Comparison of ENCODE assay signal across 8 mouse cellular contexts in the genomic region with DNA sequence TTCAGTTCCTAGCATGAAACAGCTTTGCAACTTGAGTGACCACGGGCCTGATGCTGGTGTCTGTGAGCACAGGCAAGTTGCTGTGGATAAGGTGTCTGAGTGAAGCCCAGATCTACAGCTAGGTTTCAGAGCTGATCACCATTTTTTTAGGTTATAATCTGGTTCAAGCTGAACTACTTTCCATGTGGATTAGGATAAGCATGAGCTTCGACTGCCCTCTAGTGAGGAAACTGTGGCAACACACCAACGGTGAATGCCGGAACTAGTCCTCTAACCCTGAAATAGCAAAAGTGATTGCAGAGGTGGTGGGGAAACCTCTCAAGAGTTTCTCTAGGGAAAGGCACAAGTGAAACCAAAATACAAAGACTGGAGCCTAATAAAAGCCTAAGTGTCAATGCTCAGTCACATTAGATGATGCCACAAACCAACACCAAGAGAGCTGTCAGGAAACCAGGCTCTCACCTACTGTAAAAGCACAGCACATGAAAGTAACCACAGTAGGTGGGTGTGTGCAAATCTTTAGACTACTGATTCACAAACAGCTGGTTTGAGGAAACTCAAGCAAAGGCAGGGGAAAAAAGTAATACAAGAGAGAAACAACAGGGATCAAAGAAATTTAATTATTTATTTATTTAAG.
A peak's percentile ranks its signal among the peaks of the same experiment; 100 is the strongest.
DNase-seq lines count a peak whose midpoint lies in the region; ATAC-seq and TF ChIP-seq lines count a peak whose summit lies in the region.

No protein-coding gene starts in this region.

- no peaks in the 10 kb centered on the region for H3K36me3 ChIP-seq in spleen, adult 2 months (ENCODE audit: control insufficient read depth, insufficient read depth, low read length)
- H3K36me3 ChIP-seq in midbrain, embryonic 12.5 days = no peaks in the 10 kb centered on the region
- no peaks in the 10 kb centered on the region for H3K36me3 ChIP-seq in small intestine, adult 2 months (ENCODE audit: control insufficient read depth, insufficient read depth, low read length)

- TF ChIP-seq CTCF in spleen, adult 2 months (IDR thresholded peaks at IDR 0.05; ENCODE audit: extremely low read depth, insufficient read depth, insufficient read length, insufficient replicate concordance) = peak; percentile 13; the same call in 1 of the 2 replicates
- peak; percentile 89 for TF ChIP-seq CTCF in left cerebral cortex, adult 2 months (IDR thresholded peaks at IDR 0.05)
- 0 out of 2 replicates have a peak, but pooled peaks have one; percentile 5 for TF ChIP-seq CTCF in small intestine, adult 2 months (IDR thresholded peaks at IDR 0.05; ENCODE audit: extremely low read depth, insufficient read length, insufficient replicate concordance, low read depth, low read length)

- no peak overlapping the region for H3K4me3 ChIP-seq in spleen, adult 2 months (ENCODE audit: extremely low read depth, insufficient read depth, insufficient read length)
- H3K4me3 ChIP-seq in left cerebral cortex, adult 2 months = no peak overlapping the region
- no peak overlapping the region for H3K4me3 ChIP-seq in midbrain, embryonic 12.5 days
- H3K4me3 ChIP-seq in small intestine, adult 2 months (ENCODE audit: low read depth, low read length) = no peak overlapping the region

- no peak overlapping the region for H3K27ac ChIP-seq in spleen, adult 2 months (ENCODE audit: insufficient read depth, low read length)
- no peak overlapping the region for H3K27ac ChIP-seq in left cerebral cortex, adult 2 months
- H3K27ac ChIP-seq in midbrain, embryonic 12.5 days (replicated peaks) = no peak overlapping the region
- H3K27ac ChIP-seq in small intestine, adult 2 months (ENCODE audit: insufficient read depth, low read depth, low read length) = no peak overlapping the region

- TF ChIP-seq POLR2A in spleen, adult 2 months (IDR thresholded peaks at IDR 0.05; ENCODE audit: low read depth, low read length) = no peak
- no peak for TF ChIP-seq POLR2A in small intestine, adult 2 months (IDR thresholded peaks at IDR 0.05; ENCODE audit: low read depth, low read length)

- DNase-seq in spleen, adult 2 months (ENCODE audit: low read depth in 1 of 2, low spot score in 2 of 2) = no peak
- DNase-seq in spleen, adult 12 weeks (ENCODE audit: low spot score) = no peak
- DNase-seq in cerebellum, postnatal 10 days = peak; percentile 78 to 84
- peak; percentile 37 to 61 for DNase-seq in frontal cortex, postnatal 10 days (ENCODE audit: low spot score in 2 of 2)
- peak; percentile 44 to 69 for DNase-seq in left cerebral cortex, adult 2 months (ENCODE audit: extremely low spot score in 1 of 2, low spot score in 2 of 2)

- no peaks in the 10 kb centered on the region for H3K27me3 ChIP-seq in spleen, adult 2 months (ENCODE audit: control insufficient read depth, insufficient read depth, low read length)
- H3K27me3 ChIP-seq in midbrain, embryonic 12.5 days = no peaks in the 10 kb centered on the region
- H3K27me3 ChIP-seq in small intestine, adult 2 months (ENCODE audit: control insufficient read depth, insufficient read depth, low read length) = no peaks in the 10 kb centered on the region

- no peak overlapping the region for H3K4me2 ChIP-seq in midbrain, embryonic 12.5 days (replicated peaks)

- no peak overlapping the region for H3K9ac ChIP-seq in midbrain, embryonic 12.5 days (replicated peaks)

- intact Hi-C loops in left cerebral cortex, adult 2 months (cut with DNase I) = loop anchor here (5.0 to 10.0 kb wide), 2 partner anchors 1039 to 1661 kb away; no protein-coding TSS in a partner anchor

- peak; percentile 41 for ATAC-seq in inflammation-experienced regulatory T-cells, adult 6 months
- peak; percentile 27; the same call in 1 of the 2 replicates for ATAC-seq in midbrain, embryonic 12.5 days (ENCODE audit: low FRiP score, low read depth)

- no peaks in the 10 kb centered on the region for H3K4me1 ChIP-seq in spleen, adult 2 months (ENCODE audit: control insufficient read depth, insufficient read depth, insufficient read length)
- no peaks in the 10 kb centered on the region; the same call in 1 of the 2 replicates for H3K4me1 ChIP-seq in midbrain, embryonic 12.5 days
- H3K4me1 ChIP-seq in small intestine, adult 2 months (ENCODE audit: control insufficient read depth, insufficient read depth, insufficient read length, low read length) = no peaks in the 10 kb centered on the region

- no peaks in the 10 kb centered on the region for H3K9me3 ChIP-seq in midbrain, embryonic 12.5 days

- WGBS in spleen, adult 2 months = 57% methylated on average over 4 of the region's 4 CpGs
- 27% methylated on average over 4 of the region's 4 CpGs for WGBS in midbrain, embryonic 12.5 days
- 20% methylated on average over 4 of the region's 4 CpGs for WGBS in small intestine, adult 2 months

Comparison
In these comparisons a context has a peak if more than half of its experiments do, and no peak if none do; other contexts are left out.
1. DNase-seq: peak in cerebellum, postnatal 10 days (2 of 2), frontal cortex, postnatal 10 days (2 of 2) and left cerebral cortex, adult 2 months (2 of 2); none in spleen, adult 2 months (0 of 2) and spleen, adult 12 weeks (single experiment).
2. CTCF ChIP-seq: peak in every context shown above with its lines; median percentile 89 in left cerebral cortex, adult 2 months; 13 in spleen, adult 2 months; 5 in small intestine, adult 2 months.